Mouse (Mus musculus) ES-E14 (cell line): ENCODE measurements around the gene Inpp4b. TPM values are rescaled to one million over a fixed set of nuclear protein-coding genes. Genes with fewer than 3 reads are reported as not detected.

Source experiments
- DNase-seq: peaks from one replicate; pipeline ENCODE4 v3.0.0-alpha.2; 2013; ENCODE audit warnings: low read depth, low spot score
- H3K27ac ChIP-seq: 2 replicates; pipeline ENCODE4 v1.5.1; 2012; ENCODE audit warnings: low read depth, mild to moderate bottlenecking, low read length, moderate library complexity, mixed read lengths; ENCODE audit not compliant: poor library complexity, insufficient read depth, severe bottlenecking
- H3K36me3 ChIP-seq: 2 replicates; pipeline ENCODE4 v1.6.1; 2012; ENCODE audit warnings: mild to moderate bottlenecking, low read length, moderate library complexity, mixed read lengths; ENCODE audit not compliant: control insufficient read depth, poor library complexity, insufficient read depth, severe bottlenecking
- H3K4me1 ChIP-seq, 2 experiments: fragments of 150-350 bp in 1 of 2; sonication (generic) in 1 of 2; 2 replicates each; pipeline ENCODE4 v1.6.1; 2012; ENCODE audit warnings: low read length in 2 of 2, mild to moderate bottlenecking in 1 of 2, mixed read lengths in 1 of 2; ENCODE audit not compliant: control insufficient read depth in 2 of 2, insufficient read depth in 2 of 2, poor library complexity in 1 of 2
- H3K4me3 ChIP-seq, 2 experiments: fragments of 150-350 bp in 1 of 2; sonication (generic) in 1 of 2; 2 replicates each; pipeline ENCODE4 v1.5.1; 2012; ENCODE audit warnings: low read length in 2 of 2, low read depth in 1 of 2, mild to moderate bottlenecking in 1 of 2, mixed read lengths in 1 of 2; ENCODE audit not compliant: insufficient read depth in 1 of 2, poor library complexity in 1 of 2, severe bottlenecking in 1 of 2
- H3K9ac ChIP-seq: 2 replicates; pipeline ENCODE4 v1.6.1; 2012; ENCODE audit warnings: low read depth, mild to moderate bottlenecking, low read length, mixed read lengths; ENCODE audit not compliant: poor library complexity, insufficient read depth, severe bottlenecking
- H3K9me3 ChIP-seq: fragments of 150-350 bp; sonication (generic); 2 replicates; pipeline ENCODE4 v1.6.1; 2012; ENCODE audit warnings: low read depth, mild to moderate bottlenecking, low read length; ENCODE audit not compliant: control insufficient read depth, insufficient read depth
- CHD2 ChIP-seq: IDR thresholded peaks from 2 replicates; pipeline ENCODE4 v1.6.1; 2014; ENCODE audit warnings: mild to moderate bottlenecking, low read depth, low read length, inconsistent platforms
- HCFC1 ChIP-seq: IDR thresholded peaks from 2 replicates; pipeline ENCODE4 v1.6.1; 2012; ENCODE audit warnings: low read length, inconsistent platforms, borderline replicate concordance; ENCODE audit not compliant: insufficient read depth
- MAFK ChIP-seq: IDR thresholded peaks from 2 replicates; pipeline ENCODE4 v1.6.1; 2014; ENCODE audit warnings: mild to moderate bottlenecking, low read depth, low read length, inconsistent platforms; ENCODE audit not compliant: insufficient read depth
- ZC3H11A ChIP-seq: IDR thresholded peaks from 2 replicates; pipeline ENCODE4 v1.6.1; 2012; ENCODE audit warnings: low read depth, mild to moderate bottlenecking, inconsistent platforms, low read length, borderline replicate concordance
- ZNF384 ChIP-seq: IDR thresholded peaks from 2 replicates; pipeline ENCODE4 v1.6.1; 2012; ENCODE audit warnings: low read depth, low read length, inconsistent platforms
- in situ Hi-C, 2 experiments: fragments of 600-800 bp; cut with MboI; formaldehyde crosslinking; loops; one replicate each; pipeline ENCODE4 v1.15.1; 2025; ENCODE audit warnings: low sequenced_read_pairs in 2 of 2, inconsistent platforms in 1 of 2; ENCODE audit not compliant: unreplicated experiment in 2 of 2
- total RNA-seq: library from RNA; depleted of rRNA; stranded (reverse); fragments of 300-350 nt; gene quantifications from 2 replicates; pipeline ENCODE4 v1.2.3, GENCODE M21; 2012

The Inpp4b gene
- total RNA-seq, 1 experiment, result 0.98 TPM

GRCm38 (mm10) chr8:81703571-81704365 is 361.4 kb downstream of the Inpp4b start:
- in situ Hi-C loops, result no loop called here
- no peak for DNase-seq
- Histone ChIP-seq H3K4me1 (no peaks in the 10 kb centered on the region), H3K9me3 (no peaks in the 10 kb centered on the region), H3K9ac (no peak overlapping the region), H3K36me3 (no peaks in the 10 kb centered on the region), H3K27ac (no peak overlapping the region), H3K4me3 (no peak overlapping the region)
- TF ChIP-seq MAFK (no peak), ZNF384 (no peak), HCFC1 (no peak), CHD2 (no peak), ZC3H11A (no peak)

DNA sequence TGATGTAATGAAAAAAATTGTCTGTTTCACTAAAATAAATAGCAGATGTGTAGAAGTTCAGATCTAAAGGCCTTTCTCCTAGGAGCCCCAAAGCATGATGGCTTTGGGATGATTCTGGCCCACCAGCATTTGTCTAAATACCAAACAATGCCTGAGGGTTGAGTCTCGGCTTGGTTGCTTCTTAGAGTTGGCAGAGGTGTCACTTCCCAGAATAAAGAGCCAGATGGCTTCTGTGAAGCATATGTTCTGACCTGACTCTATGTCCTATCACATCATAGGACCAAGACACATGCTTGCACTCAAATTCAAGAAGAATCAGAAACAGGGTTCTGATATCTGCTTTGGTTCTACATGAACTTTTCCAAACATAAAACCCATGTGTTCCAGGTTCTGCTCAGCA is 365.1 kb downstream of the Inpp4b start:
- in situ Hi-C loops, result no loop called here
- Histone ChIP-seq H3K4me3 (no peak overlapping the region), H3K27ac (no peak overlapping the region), H3K36me3 (no peaks in the 10 kb centered on the region), H3K9me3 (no peaks in the 10 kb centered on the region), H3K9ac (no peak overlapping the region), H3K4me1 (no peaks in the 10 kb centered on the region)
- TF ChIP-seq ZNF384 (no peak), MAFK (no peak), CHD2 (no peak)
- no peak for DNase-seq

DNA sequence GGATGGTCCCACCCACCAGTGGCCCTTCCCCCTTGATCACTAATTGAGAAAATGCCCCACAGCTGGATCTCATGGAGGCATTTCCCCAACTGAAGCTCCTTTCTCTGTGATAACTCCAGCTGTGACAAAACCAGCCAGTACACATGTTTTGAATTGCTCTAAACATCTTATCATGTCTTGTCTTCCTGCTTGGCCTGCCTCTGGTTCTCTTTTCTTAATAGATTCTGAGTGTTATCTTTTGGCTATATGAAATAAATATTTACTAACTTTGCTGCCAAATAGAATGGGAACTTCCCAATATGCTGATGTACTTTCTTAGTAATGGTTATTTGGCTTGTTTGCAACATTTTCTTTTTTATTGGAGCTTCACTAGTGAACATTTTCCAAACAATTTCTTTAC is 389.0 kb downstream of the Inpp4b start:
- H3K9ac ChIP-seq, result no peak overlapping the region
- H3K36me3 ChIP-seq, result no peaks in the 10 kb centered on the region
- in situ Hi-C loops, result no loop called here
- no peaks in the 10 kb centered on the region for H3K9me3 ChIP-seq
- no peak for TF ChIP-seq CHD2
- TF ChIP-seq ZC3H11A, result no peak
- no peak for TF ChIP-seq MAFK
- no peak for TF ChIP-seq HCFC1
- no peak for TF ChIP-seq ZNF384
- DNase-seq, result no peak
- no peak overlapping the region for H3K4me3 ChIP-seq
- no peaks in the 10 kb centered on the region for H3K4me1 ChIP-seq
- H3K27ac ChIP-seq, result no peak overlapping the region

- H3K9me3 ChIP-seq, result no peaks in the 10 kb centered on the region
- no peak overlapping the region for H3K4me3 ChIP-seq
- no peak for DNase-seq
- no peak overlapping the region for H3K27ac ChIP-seq
- in situ Hi-C loops, result no loop called here
- no peaks in the 10 kb centered on the region for H3K36me3 ChIP-seq
- TF ChIP-seq ZNF384 (no peak), CHD2 (no peak), ZC3H11A (no peak), HCFC1 (no peak), MAFK (no peak)
- H3K4me1 ChIP-seq, result no peaks in the 10 kb centered on the region
- H3K9ac ChIP-seq, result no peak overlapping the region
Observed at GRCm38 (mm10) chr8:81735655-81736054, 393.3 kb downstream of the Inpp4b start.

DNA sequence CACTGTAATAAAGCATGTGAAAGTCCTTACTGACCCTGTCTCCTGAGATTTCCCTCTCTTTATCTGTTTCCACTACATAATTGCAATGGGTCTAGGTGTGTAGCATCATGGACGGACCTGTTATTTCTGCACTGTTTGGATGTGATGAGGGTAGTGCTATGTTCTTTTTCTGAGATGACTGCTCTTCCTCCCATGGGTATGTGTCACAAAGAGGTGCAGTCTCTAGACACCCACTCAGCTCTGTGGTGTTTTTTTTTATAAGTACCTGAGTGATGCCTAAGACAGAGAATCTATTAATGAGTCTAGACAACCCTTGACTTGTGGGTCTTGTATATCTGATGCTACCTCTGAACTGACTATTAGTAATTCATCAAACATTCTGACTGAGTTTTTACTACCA is 393.7 kb downstream of the Inpp4b start:
- Histone ChIP-seq H3K4me1 (no peaks in the 10 kb centered on the region), H3K9me3 (no peaks in the 10 kb centered on the region), H3K9ac (no peak overlapping the region), H3K4me3 (no peak overlapping the region), H3K27ac (no peak overlapping the region), H3K36me3 (no peaks in the 10 kb centered on the region)
- TF ChIP-seq HCFC1 (no peak), ZNF384 (no peak), CHD2 (no peak), MAFK (no peak), ZC3H11A (no peak)
- DNase-seq, result no peak
- in situ Hi-C loops, result no loop called here
